Mouse (Mus musculus) cerebellum, adult 9-10 months (tissue): ENCODE results near the gene 4930438A08Rik.
"Not testable (repeated sequence)": the region's sequence is repeated elsewhere in the genome, so short reads cannot be mapped to it uniquely, and the experiment has no call there.

Experiments
- DNase-seq: peaks from one replicate; pipeline ENCODE4 v3.0.0; 2022

The 4930438A08Rik gene

GRCm38 (mm10) chr11:58274572-58274971, at the start of gene 4930438A08Rik:
Gene 4930438A08Rik, plus strand, starts transcription at chr11:58274799.
- no peak for DNase-seq

GRCm38 (mm10) chr11:58224872-58225271, 49.7 kb upstream of the 4930438A08Rik start:
- DNase-seq = not testable (repeated sequence)

- DNase-seq = peak; percentile 69
These were observed 48.9 kb upstream of the 4930438A08Rik start for GRCm38 (mm10) chr11:58225655-58226054.

- DNase-seq = no peak
These were observed 48.2 kb upstream of the 4930438A08Rik start for GRCm38 (mm10) chr11:58226425-58226824.

- not testable (repeated sequence) for DNase-seq
These were observed 46.6 kb upstream of the 4930438A08Rik start for GRCm38 (mm10) chr11:58228021-58228420.

GRCm38 (mm10) chr11:58230396-58230910, 44.1 kb upstream of the 4930438A08Rik start:
- DNase-seq = no peak

- DNase-seq = no peak
These were observed 43.4 kb upstream of the 4930438A08Rik start for GRCm38 (mm10) chr11:58231156-58231555.

- not testable (repeated sequence) for DNase-seq
These were observed 40.0 kb upstream of the 4930438A08Rik start for GRCm38 (mm10) chr11:58234551-58234950.

- DNase-seq = no peak
These were observed 39.4 kb upstream of the 4930438A08Rik start for GRCm38 (mm10) chr11:58235152-58235551.

GRCm38 (mm10) chr11:58238840-58239791, 35.5 kb upstream of the 4930438A08Rik start:
- no peak for DNase-seq

GRCm38 (mm10) chr11:58247294-58247693, 27.3 kb upstream of the 4930438A08Rik start:
- DNase-seq = no peak

- DNase-seq = no peak
These were observed 25.2 kb upstream of the 4930438A08Rik start for GRCm38 (mm10) chr11:58249203-58249981.

GRCm38 (mm10) chr11:58250550-58250949, 24.0 kb upstream of the 4930438A08Rik start:
- DNase-seq = no peak

- DNase-seq = no peak
These were observed 20.2 kb upstream of the 4930438A08Rik start for GRCm38 (mm10) chr11:58254411-58254810.

- no peak for DNase-seq
These were observed 16.8 kb upstream of the 4930438A08Rik start for GRCm38 (mm10) chr11:58257816-58258215.

GRCm38 (mm10) chr11:58260156-58260555, 14.4 kb upstream of the 4930438A08Rik start:
- DNase-seq = no peak

- no peak for DNase-seq
These were observed 12.8 kb upstream of the 4930438A08Rik start for GRCm38 (mm10) chr11:58261826-58262225.

- DNase-seq = no peak
These were observed 12.3 kb upstream of the 4930438A08Rik start for GRCm38 (mm10) chr11:58262336-58262735.

- DNase-seq = no peak
These were observed 11.1 kb upstream of the 4930438A08Rik start for GRCm38 (mm10) chr11:58263516-58263915.

GRCm38 (mm10) chr11:58264546-58264945, 10.1 kb upstream of the 4930438A08Rik start:
- no peak for DNase-seq

GRCm38 (mm10) chr11:58268285-58268684, 6.3 kb upstream of the 4930438A08Rik start:
- no peak for DNase-seq

- no peak for DNase-seq
These were observed 1.2 kb downstream of the 4930438A08Rik start for GRCm38 (mm10) chr11:58275756-58276155.

- DNase-seq = no peak
These were observed 7.4 kb downstream of the 4930438A08Rik start for GRCm38 (mm10) chr11:58281970-58282496.
